Mouse (Mus musculus) forebrain, embryonic 11.5 days (tissue): Measurements from ENCODE around the gene Rps7. TPM values are rescaled to one million over a fixed set of nuclear protein-coding genes. Genes with fewer than 3 reads are reported as not detected.

Experiments
- ATAC-seq: fragments of 200-750 bp; cut with Nextera tagmentation; replicated peaks from 2 replicates; pipeline ENCODE4 v1.8.0; 2017; ENCODE audit warnings: moderate TSS enrichment; ENCODE audit not compliant: low FRiP score
- DNase-seq: peaks from one replicate; pipeline ENCODE4 v3.0.0-alpha.2; 2017; ENCODE audit warnings: low spot score
- H3K27ac ChIP-seq: fragments of 300-500 bp; sonication (generic); 2 replicates; pipeline ENCODE4 v1.5.1; 2014; ENCODE audit warnings: low read depth, low read length
- H3K27me3 ChIP-seq: fragments of 300-500 bp; sonication (generic); 2 replicates; pipeline ENCODE4 v1.6.1; 2014; ENCODE audit warnings: mild to moderate bottlenecking, low read length, mixed read lengths; ENCODE audit not compliant: control insufficient read depth, insufficient read depth
- H3K36me3 ChIP-seq: fragments of 300-500 bp; sonication (generic); 2 replicates; pipeline ENCODE4 v1.6.1; 2014; ENCODE audit warnings: mild to moderate bottlenecking, low read length, moderate library complexity, mixed read lengths; ENCODE audit not compliant: control insufficient read depth, insufficient read depth
- H3K4me1 ChIP-seq: fragments of 300-500 bp; sonication (generic); replicated peaks from 2 replicates; pipeline ENCODE4 v1.6.1; 2014; ENCODE audit warnings: low read length, mixed read lengths; ENCODE audit not compliant: control insufficient read depth, insufficient read depth
- H3K4me2 ChIP-seq: fragments of 300-500 bp; sonication (generic); 2 replicates; pipeline ENCODE4 v1.6.1; 2014; ENCODE audit warnings: low read depth, mild to moderate bottlenecking, low read length, moderate library complexity, mixed read lengths; ENCODE audit not compliant: severe bottlenecking
- H3K4me3 ChIP-seq: fragments of 300-500 bp; sonication (generic); 2 replicates; pipeline ENCODE4 v1.5.1; 2014; ENCODE audit warnings: low read depth, low read length
- H3K9ac ChIP-seq: fragments of 300-500 bp; sonication (generic); 2 replicates; pipeline ENCODE4 v1.6.1; 2014; ENCODE audit warnings: low read length
- H3K9me3 ChIP-seq: fragments of 300-500 bp; sonication (generic); 2 replicates; pipeline ENCODE4 v1.6.1; 2016; ENCODE audit warnings: low read length, mixed read lengths; ENCODE audit not compliant: control insufficient read depth
- WGBS: fragments of 180-500 bp; shearing (Covaris S2); extraction: QIAGEN DNeasy Blood & Tissue Kit; methylation state at CpG from one replicate; pipeline ENCODE4 v1.1.7; 2014; 5-methylcytosine and 5-hydroxymethylcytosine counted together
- microRNA-seq: library from miRNA; unstranded; fragments of <30 nt; microRNA quantifications from one replicate; pipeline ENCODE4, GENCODE M21; 2016; ENCODE audit not compliant: insufficient number of aligned reads
- polyA plus RNA-seq: library from polyadenylated mRNA; unstranded; fragments of >200 nt; fragmentation: Nextera tagmentation; extraction: Ambion mirVana; gene quantifications from 2 replicates; pipeline ENCODE4 v1.2.1, GENCODE M21; 2014

Gene Rps7
- polyA plus RNA-seq, 1 experiment from 2014 or later = 751 TPM

DNA sequence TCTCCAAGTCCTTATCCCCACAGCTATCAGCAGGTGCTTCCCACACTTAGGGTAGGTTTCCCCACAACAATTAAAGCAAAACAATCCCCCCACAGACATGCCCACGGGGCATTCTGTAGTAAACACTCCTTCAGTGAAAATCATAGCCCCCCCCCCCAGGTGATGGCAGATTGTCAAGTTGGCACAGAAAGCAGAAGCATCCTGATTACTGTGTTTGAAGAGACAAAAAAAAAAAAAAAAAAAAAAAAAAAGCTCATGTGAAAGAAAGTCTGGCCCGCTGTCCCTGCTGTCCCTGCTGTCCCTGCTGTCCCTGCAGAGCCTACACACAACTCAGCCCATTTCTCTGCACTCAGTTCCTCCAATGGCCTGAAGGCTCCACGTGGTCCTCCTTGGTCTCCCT is 51.7 kb downstream of the Rps7 start:
- Histone ChIP-seq H3K9me3 (no peaks in the 10 kb centered on the region), H3K27ac (no peak overlapping the region), H3K4me2 (no peak overlapping the region), H3K4me1 (no peaks in the 10 kb centered on the region), H3K36me3 (no peaks in the 10 kb centered on the region), H3K4me3 (no peak overlapping the region), H3K9ac (no peak overlapping the region), H3K27me3 (0 out of 2 replicates have a peak, but pooled peaks cover 2% of the 10 kb centered on the region)
- WGBS = 72% methylated on average over 3 of the region's 3 CpGs
- no peak for ATAC-seq
- no peak for DNase-seq

DNA sequence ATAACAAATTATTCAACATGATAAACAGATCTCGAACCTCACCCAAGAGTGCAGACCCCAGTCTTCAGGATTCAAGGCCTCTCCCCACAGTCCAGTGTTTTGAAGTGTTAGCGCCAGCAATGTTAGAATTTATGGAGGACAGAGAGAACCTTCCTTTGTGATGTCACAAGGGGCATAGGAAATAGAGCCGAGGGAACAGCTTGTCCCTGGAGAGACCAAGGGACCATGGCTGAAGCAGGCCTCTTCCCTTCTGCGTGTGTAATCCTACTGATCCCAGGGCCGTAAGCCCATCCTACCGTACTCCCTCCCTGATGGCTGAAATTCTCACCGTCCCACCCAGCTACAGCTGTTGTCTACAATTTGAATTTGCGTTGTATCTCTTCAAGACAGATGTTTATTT is 53.3 kb downstream of the Rps7 start, which contains the start of gene Allc:
TSS of gene Allc (minus strand) at position 101 of the 400 bp plus-strand sequence.
- Histone ChIP-seq H3K9ac (no peak within 1 kb of the TSS), H3K27ac (no peak within 1 kb of the TSS), H3K36me3 (no peaks in the 10 kb centered on the region), H3K4me2 (no peak within 1 kb of the TSS), H3K9me3 (no peaks in the 10 kb centered on the region), H3K4me1 (no peaks in the 10 kb centered on the region), H3K27me3 (no peaks in the 10 kb centered on the region), H3K4me3 (no peak within 1 kb of the TSS)
- 92% methylated on average over 8 of the region's 8 CpGs for WGBS
- DNase-seq (no peak), ATAC-seq (no peak)

Small RNAs within 50 kb of the gene (microRNA-seq; reads per million reads assigned to microRNA genes)
- not detected for gene Mir6937

Other genes with a start within 250 kb of the Rps7 start
- 0.21 and 0.31 TPM in 2 replicates for gene Dcdc2c, start 83.6 kb downstream of the Rps7 start, polyA plus RNA-seq
- gene Allc, start 53.4 kb downstream of the Rps7 start, polyA plus RNA-seq = not detected in 2 replicates
- gene Colec11, start 12.6 kb downstream of the Rps7 start, polyA plus RNA-seq = not detected in 2 replicates
- gene Rnaseh1, start 13.6 kb upstream of the Rps7 start, polyA plus RNA-seq = 27.6 and 30.4 TPM in 2 replicates
- 54.6 and 56.9 TPM in 2 replicates for gene Adi1, start 39.3 kb upstream of the Rps7 start, polyA plus RNA-seq
- gene Trappc12, start 114.5 kb upstream of the Rps7 start, polyA plus RNA-seq = 40.0 and 40.1 TPM in 2 replicates
- 36.3 and 40.3 TPM in 2 replicates for gene Eipr1, start 115.8 kb upstream of the Rps7 start, polyA plus RNA-seq